Mouse (Mus musculus): ENCODE data around the gene Rsph14. TPM values are rescaled to one million over a fixed set of nuclear protein-coding genes. Genes with fewer than 3 reads are reported as not detected.

Rsph14 gene
- polyA plus RNA-seq, 1 experiment from 2014 or later = 0.72 TPM

- H3K4me3 ChIP-seq (replicated peaks) = no peak overlapping the region
- 73% methylated on average over 8 of the region's 8 CpGs for WGBS
- no peak overlapping the region for H3K27ac ChIP-seq
- H3K9ac ChIP-seq = no peak overlapping the region
- no peak for ATAC-seq (ENCODE audit: low FRiP score)
- H3K4me2 ChIP-seq = no peak overlapping the region
- H3K4me1 ChIP-seq = peaks cover 4% of the 10 kb centered on the region; the same call in 1 of the 2 replicates
- H3K9me3 ChIP-seq = no peaks in the 10 kb centered on the region
- no peaks in the 10 kb centered on the region for H3K27me3 ChIP-seq
- H3K36me3 ChIP-seq (replicated peaks) = no peaks in the 10 kb centered on the region
These were observed 49.2 kb downstream of the Rsph14 start for GRCm38 (mm10) chr10:74983176-74983575.

DNA sequence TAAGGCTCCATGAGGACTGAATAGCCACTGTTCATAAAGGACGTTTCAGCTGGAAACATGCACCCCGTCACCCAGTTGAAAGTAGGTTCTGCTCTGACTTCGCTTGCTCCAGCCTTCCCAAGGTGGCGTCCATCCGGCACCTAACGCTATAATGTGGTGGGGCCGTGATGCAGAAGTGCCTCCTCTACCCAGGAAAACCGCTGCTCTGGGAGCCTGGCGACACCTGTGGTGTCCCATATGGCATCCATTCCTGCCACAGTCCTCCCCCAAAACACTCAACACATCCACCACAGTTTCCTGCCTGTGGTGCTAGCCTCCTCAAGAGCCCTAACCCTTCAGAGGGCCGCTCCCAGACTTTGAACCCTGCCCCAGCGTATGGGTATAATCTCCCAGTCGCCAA lies 51.2 kb downstream of the Rsph14 start:
- Histone ChIP-seq H3K4me2 (no peak overlapping the region), H3K27ac (no peak overlapping the region), H3K4me1 (peaks cover 4% of the 10 kb centered on the region; the same call in 1 of the 2 replicates), H3K36me3 (replicated peaks) (no peaks in the 10 kb centered on the region), H3K9ac (no peak overlapping the region), H3K27me3 (no peaks in the 10 kb centered on the region), H3K4me3 (replicated peaks) (no peak overlapping the region), H3K9me3 (no peaks in the 10 kb centered on the region)
- 90% methylated on average over 12 of the region's 12 CpGs for WGBS
- ATAC-seq (ENCODE audit: low FRiP score) = no peak

GRCm38 (mm10) chr10:74978056-74978455 lies 54.3 kb downstream of the Rsph14 start:
- Histone ChIP-seq H3K4me2 (no peak overlapping the region), H3K27ac (no peak overlapping the region), H3K4me1 (peaks cover 4% of the 10 kb centered on the region; the same call in 1 of the 2 replicates), H3K27me3 (no peaks in the 10 kb centered on the region), H3K9me3 (no peaks in the 10 kb centered on the region), H3K4me3 (replicated peaks) (no peak overlapping the region), H3K36me3 (replicated peaks) (0 out of 2 replicates have a peak, but pooled peaks cover 6% of the 10 kb centered on the region), H3K9ac (no peak overlapping the region)
- 86% methylated on average over 4 of the region's 4 CpGs for WGBS
- ATAC-seq (ENCODE audit: low FRiP score) = no peak

DNA sequence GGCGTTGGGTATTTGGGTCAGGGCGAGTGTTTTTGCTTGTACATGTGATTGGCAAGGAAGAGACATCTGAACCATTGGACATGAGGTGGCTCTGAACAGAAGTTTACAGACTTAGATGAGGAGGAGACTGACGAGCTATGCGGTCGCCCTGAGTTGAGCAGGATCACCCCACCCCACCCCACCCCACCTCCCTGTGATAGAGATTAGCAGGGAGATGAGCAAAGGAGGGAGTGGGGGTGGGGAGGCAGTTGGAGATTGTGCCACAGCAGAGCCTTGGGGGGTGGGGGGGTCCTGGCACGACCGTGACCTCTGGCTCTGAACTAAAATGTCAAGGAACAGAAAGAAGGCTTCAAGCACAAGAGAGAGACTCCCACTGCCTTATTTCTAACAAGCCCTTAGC lies 56.0 kb downstream of the Rsph14 start:
- no peak for ATAC-seq (ENCODE audit: low FRiP score)
- H3K4me3 ChIP-seq (replicated peaks) = no peak overlapping the region
- WGBS = 79% methylated on average over 7 of the region's 7 CpGs

DNA sequence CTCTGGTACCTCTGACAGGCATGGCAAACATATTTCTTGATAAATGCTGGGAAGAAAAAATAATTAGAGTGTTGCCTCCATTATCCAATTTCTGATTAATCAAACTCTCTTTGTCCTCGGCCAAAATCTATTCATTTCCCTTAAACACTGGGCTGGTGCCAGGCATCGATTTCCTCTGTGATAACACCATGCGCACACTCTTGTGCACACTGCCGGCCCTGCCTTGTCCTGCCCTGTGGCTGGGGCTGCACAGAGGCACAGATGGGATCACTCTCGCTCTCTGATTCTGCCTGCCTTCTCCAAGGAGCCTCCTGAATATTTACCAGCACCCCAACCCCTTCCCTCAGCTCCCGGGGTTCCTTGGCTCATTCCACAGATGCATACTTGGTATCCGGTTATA lies 56.8 kb downstream of the Rsph14 start:
- H3K36me3 ChIP-seq (replicated peaks) = 0 out of 2 replicates have a peak, but pooled peaks cover 6% of the 10 kb centered on the region
- H3K4me3 ChIP-seq (replicated peaks) = no peak overlapping the region
- H3K27ac ChIP-seq = no peak overlapping the region
- WGBS = 80% methylated on average over 7 of the region's 7 CpGs
- no peaks in the 10 kb centered on the region for H3K27me3 ChIP-seq
- no peak overlapping the region for H3K4me2 ChIP-seq
- no peak for ATAC-seq (ENCODE audit: low FRiP score)
- H3K4me1 ChIP-seq = peaks cover 4% of the 10 kb centered on the region; the same call in 1 of the 2 replicates
- no peak overlapping the region for H3K9ac ChIP-seq
- no peaks in the 10 kb centered on the region for H3K9me3 ChIP-seq

More for the DNA sequence above, 56.0 kb downstream of the Rsph14 start:
- Histone ChIP-seq H3K9ac (no peak overlapping the region), H3K9me3 (no peaks in the 10 kb centered on the region), H3K4me1 (peaks cover 4% of the 10 kb centered on the region; the same call in 1 of the 2 replicates), H3K4me2 (no peak overlapping the region), H3K27ac (no peak overlapping the region), H3K36me3 (replicated peaks) (0 out of 2 replicates have a peak, but pooled peaks cover 6% of the 10 kb centered on the region), H3K27me3 (no peaks in the 10 kb centered on the region)

DNA sequence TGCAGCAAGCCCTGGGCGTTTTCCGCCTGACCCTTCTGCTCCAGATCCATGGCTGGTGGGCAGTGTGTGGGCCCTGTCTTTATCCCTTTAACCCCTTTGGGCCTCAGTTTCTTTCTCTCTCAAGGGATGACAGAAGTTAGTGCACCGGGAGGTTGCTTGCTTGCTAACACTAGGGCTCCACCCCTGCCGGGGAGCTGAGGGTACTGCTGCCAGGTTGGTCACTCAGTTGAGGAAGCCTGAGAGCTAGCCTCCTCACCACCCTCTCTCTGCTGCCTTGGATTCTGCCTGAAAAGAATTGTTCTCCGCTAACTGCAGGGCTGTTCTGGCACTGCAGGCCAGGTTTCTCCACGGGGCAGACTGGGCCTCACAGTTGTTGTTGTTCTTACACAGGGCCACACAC lies 59.4 kb downstream of the Rsph14 start:
- H3K36me3 ChIP-seq (replicated peaks) = 0 out of 2 replicates have a peak, but pooled peaks cover 6% of the 10 kb centered on the region
- H3K9me3 ChIP-seq = no peaks in the 10 kb centered on the region
- 84% methylated on average over 6 of the region's 6 CpGs for WGBS
- peaks cover 14% of the 10 kb centered on the region for H3K27me3 ChIP-seq
- no peak for ATAC-seq (ENCODE audit: low FRiP score)
- H3K4me1 ChIP-seq = peaks cover 8% of the 10 kb centered on the region
- no peak overlapping the region for H3K9ac ChIP-seq
- no peak overlapping the region for H3K4me2 ChIP-seq
- no peak overlapping the region for H3K4me3 ChIP-seq (replicated peaks)
- no peak overlapping the region for H3K27ac ChIP-seq

- no peaks in the 10 kb centered on the region for H3K9me3 ChIP-seq
- H3K36me3 ChIP-seq (replicated peaks) = 0 out of 2 replicates have a peak, but pooled peaks cover 6% of the 10 kb centered on the region
- WGBS = 87% methylated on average over 2 of the region's 2 CpGs
- no peak overlapping the region for H3K4me2 ChIP-seq
- ATAC-seq (ENCODE audit: low FRiP score) = no peak
- no peak overlapping the region for H3K9ac ChIP-seq
- peaks cover 20% of the 10 kb centered on the region for H3K4me1 ChIP-seq
- H3K27ac ChIP-seq = no peak overlapping the region
- peaks cover 32% of the 10 kb centered on the region for H3K27me3 ChIP-seq
- H3K4me3 ChIP-seq (replicated peaks) = no peak overlapping the region
These were observed 63.1 kb downstream of the Rsph14 start for GRCm38 (mm10) chr10:74969266-74969665.

GRCm38 (mm10) chr10:74967651-74968267 lies 64.6 kb downstream of the Rsph14 start:
- Histone ChIP-seq H3K4me2 (peak overlapping the region; percentile 95), H3K4me3 (replicated peaks) (peak overlapping the region; percentile 72), H3K27me3 (peaks cover 41% of the 10 kb centered on the region), H3K9ac (peak overlapping the region; percentile 75), H3K4me1 (peaks cover 20% of the 10 kb centered on the region), H3K27ac (no peak overlapping the region), H3K9me3 (no peaks in the 10 kb centered on the region), H3K36me3 (replicated peaks) (no peaks in the 10 kb centered on the region)
- no peak; the same call in 1 of the 2 replicates for ATAC-seq (ENCODE audit: low FRiP score)
- 2% methylated on average over 25 of the region's 25 CpGs for WGBS

DNA sequence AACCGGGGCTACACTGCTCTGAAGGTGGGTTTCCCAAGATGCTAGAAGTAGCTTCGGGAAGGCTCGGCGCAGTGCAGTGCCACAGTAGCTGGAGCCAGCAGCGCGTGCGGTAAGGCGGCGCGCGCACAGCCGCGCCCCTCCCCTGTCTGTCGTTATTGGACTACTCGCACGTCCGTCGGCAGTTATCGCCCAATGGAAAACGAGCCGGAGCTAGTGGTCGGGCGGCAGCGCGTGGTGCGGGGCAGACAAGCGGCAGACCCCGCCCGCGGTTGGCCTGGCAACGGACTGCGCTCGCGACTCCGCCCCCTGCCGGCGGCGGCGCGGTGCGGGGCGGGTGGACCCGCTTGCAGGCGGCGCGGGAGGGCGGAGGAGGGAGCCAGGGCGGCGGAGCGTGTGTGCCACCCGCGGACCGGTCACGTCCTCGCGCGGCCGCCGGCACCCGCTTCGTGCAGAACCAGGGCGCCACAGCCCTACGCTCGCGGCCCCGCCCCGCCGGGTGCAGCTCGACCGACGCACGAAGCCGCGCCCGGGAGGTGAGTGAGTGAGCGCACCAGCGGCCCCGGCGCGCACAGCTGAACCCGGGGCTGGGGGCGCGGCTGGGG lies 65.4 kb downstream of the Rsph14 start, which contains the start of gene Gnaz:
Gnaz (plus strand) TSS at position 328 of the 602 bp plus-strand sequence.
- WGBS = under 1% methylated on average over 65 of the region's 83 CpGs
- Histone ChIP-seq H3K4me2 (peak within 1 kb of the TSS; percentile 95), H3K9me3 (no peaks in the 10 kb centered on the region), H3K9ac (peak within 1 kb of the TSS; percentile 75), H3K4me3 (replicated peaks) (peak within 1 kb of the TSS; percentile 72), H3K27ac (0 out of 2 replicates have a peak within 1 kb of the TSS, but pooled peaks have one; percentile 5), H3K27me3 (peaks cover 41% of the 10 kb centered on the region), H3K4me1 (peaks cover 20% of the 10 kb centered on the region), H3K36me3 (replicated peaks) (no peaks in the 10 kb centered on the region)
- ATAC-seq (ENCODE audit: low FRiP score) = peak; percentile 97

DNA sequence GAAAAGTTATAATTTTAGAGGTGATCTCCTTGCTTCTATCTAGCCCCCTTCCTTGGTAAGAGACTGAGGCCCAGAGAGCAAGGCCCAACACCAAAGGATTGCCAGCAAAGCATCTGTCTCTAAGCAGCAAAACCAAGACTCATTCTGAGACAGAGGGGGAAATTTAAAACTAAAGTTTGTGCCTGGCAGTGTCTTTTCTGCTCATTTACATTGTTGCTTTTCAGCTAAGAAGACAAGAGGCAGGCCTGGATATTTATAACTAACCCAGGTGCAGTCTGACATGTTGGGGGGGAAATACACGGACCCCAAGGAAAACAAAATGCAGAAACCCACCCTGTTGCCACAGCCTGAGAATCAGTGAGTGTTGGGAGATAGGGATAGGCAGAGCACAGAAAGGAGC lies 68.0 kb downstream of the Rsph14 start:
- Histone ChIP-seq H3K36me3 (replicated peaks) (no peaks in the 10 kb centered on the region), H3K4me3 (replicated peaks) (no peak overlapping the region), H3K9ac (no peak overlapping the region), H3K27ac (no peak overlapping the region), H3K4me2 (no peak overlapping the region), H3K27me3 (peaks cover 40% of the 10 kb centered on the region), H3K4me1 (peaks cover 20% of the 10 kb centered on the region), H3K9me3 (no peaks in the 10 kb centered on the region)
- WGBS = 84% methylated on average over 1 of the region's 1 CpGs
- ATAC-seq (ENCODE audit: low FRiP score) = no peak

GRCm38 (mm10) chr10:74952830-74953443 lies 79.4 kb downstream of the Rsph14 start:
- Histone ChIP-seq H3K4me2 (no peak overlapping the region), H3K9me3 (no peaks in the 10 kb centered on the region), H3K9ac (no peak overlapping the region), H3K4me1 (no peaks in the 10 kb centered on the region), H3K36me3 (replicated peaks) (no peaks in the 10 kb centered on the region), H3K27ac (no peak overlapping the region), H3K4me3 (replicated peaks) (no peak overlapping the region), H3K27me3 (no peaks in the 10 kb centered on the region)
- ATAC-seq (ENCODE audit: low FRiP score) = no peak
- 48% methylated on average over 9 of the region's 9 CpGs for WGBS

DNA sequence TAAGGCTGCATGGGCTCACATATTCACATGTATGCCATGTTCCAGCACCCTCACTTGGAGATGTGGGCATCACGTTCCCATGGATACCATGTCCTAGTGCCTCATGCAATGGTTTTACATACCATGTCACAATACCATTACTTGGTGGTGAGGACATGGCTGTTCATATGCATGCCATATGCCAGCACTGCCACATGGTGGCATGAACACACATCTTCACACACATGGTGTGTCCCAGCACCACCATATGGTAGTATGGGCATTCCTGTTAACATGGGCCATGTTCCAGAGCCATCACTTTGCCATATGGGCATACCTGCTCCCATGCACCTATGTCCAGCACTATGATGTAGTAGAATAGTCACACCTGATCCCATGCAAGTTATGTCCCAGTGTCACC lies 91.6 kb downstream of the Rsph14 start:
- Histone ChIP-seq H3K27ac (no peak overlapping the region), H3K36me3 (replicated peaks) (no peaks in the 10 kb centered on the region), H3K27me3 (no peaks in the 10 kb centered on the region), H3K9ac (no peak overlapping the region), H3K4me1 (no peaks in the 10 kb centered on the region), H3K4me2 (no peak overlapping the region), H3K9me3 (no peaks in the 10 kb centered on the region), H3K4me3 (replicated peaks) (no peak overlapping the region)
- WGBS = 91% methylated on average over 1 of the region's 1 CpGs
- ATAC-seq (ENCODE audit: low FRiP score) = no peak

All from forebrain, embryonic 12.5 days (tissue).